Mouse (Mus musculus) CH12.LX (cell line): ENCODE measurements at regions not wholly inside any gene's neighbourhood (a gene's known extent, or its start where the extent isn't known, plus 50 kb on each side); places are given as distances from the start of the nearest gene placed in this dataset.

ENCODE experiments used
- DNase-seq: peaks from one replicate; pipeline ENCODE4 v3.0.0-alpha.2; 2013; ENCODE audit errors: extremely low read depth
- H3K27ac ChIP-seq: 2 replicates; pipeline ENCODE4 v1.5.1; 2012; ENCODE audit warnings: low read depth, mild to moderate bottlenecking, control low read depth, moderate library complexity; ENCODE audit not compliant: insufficient read depth
- H3K27me3 ChIP-seq: replicated peaks from 2 replicates; pipeline ENCODE3; 2012; ENCODE audit warnings: inconsistent platforms
- H3K36me3 ChIP-seq, 2 experiments: replicated peaks in 1 of 2; 2 replicates each; pipeline versions ENCODE3 to v1.6.1; 2012; ENCODE audit warnings: inconsistent platforms in 1 of 2, low read length in 1 of 2, mild to moderate bottlenecking in 1 of 2, mixed read lengths in 1 of 2, moderate library complexity in 1 of 2; ENCODE audit not compliant: control insufficient read depth in 1 of 2, insufficient read depth in 1 of 2
- H3K4me1 ChIP-seq, 2 experiments: 2 replicates each; pipeline ENCODE4 v1.6.1; 2012; ENCODE audit warnings: inconsistent platforms in 1 of 2, moderate library complexity in 1 of 2; ENCODE audit not compliant: insufficient read depth in 2 of 2, control insufficient read depth in 1 of 2
- H3K4me2 ChIP-seq: 2 replicates; pipeline ENCODE4 v1.6.1; 2012; ENCODE audit warnings: low read depth, mild to moderate bottlenecking, control low read depth; ENCODE audit not compliant: poor library complexity, insufficient read depth, severe bottlenecking
- H3K4me3 ChIP-seq, 3 experiments: fragments of 150-350 bp in 1 of 3; sonication (generic) in 1 of 3; replicated peaks in 1 of 3; 2 replicates each; pipeline versions ENCODE3 to v1.5.1; 2011 to 2012; ENCODE audit warnings: low read depth in 2 of 3, low read length in 2 of 3, mild to moderate bottlenecking in 2 of 3, moderate library complexity in 2 of 3, control low read depth in 1 of 3, improper control_type of control experiment in 1 of 3, inconsistent platforms in 1 of 3, mixed read lengths in 1 of 3; ENCODE audit not compliant: poor library complexity in 1 of 3
- H3K79me2 ChIP-seq: replicated peaks from 2 replicates; pipeline ENCODE4 v1.6.1; 2012; ENCODE audit warnings: mild to moderate bottlenecking, moderate library complexity; ENCODE audit not compliant: control insufficient read depth, poor library complexity, insufficient read depth, severe bottlenecking; ENCODE audit errors: extremely low read depth
- H3K9ac ChIP-seq: 2 replicates; pipeline ENCODE4 v1.6.1; 2012; ENCODE audit warnings: low read depth, mild to moderate bottlenecking, control low read depth, moderate library complexity; ENCODE audit not compliant: insufficient read depth
- H3K9me3 ChIP-seq: replicated peaks from 2 replicates; pipeline ENCODE3; 2012; ENCODE audit warnings: low read length, inconsistent platforms, mixed read lengths
- CHD1 ChIP-seq: IDR thresholded peaks from 2 replicates; pipeline ENCODE4 v1.6.1; 2012; ENCODE audit warnings: low read depth, low read length, improper control_type of control experiment, inconsistent platforms
- CTCF ChIP-seq, 2 experiments: IDR thresholded peaks in 1 of 2; conservative IDR thresholded peaks in 1 of 2; 2 replicates each; pipeline ENCODE4 v1.5.1; 2011 to 2012; ENCODE audit warnings: low read depth in 2 of 2, low read length in 2 of 2, improper control_type of control experiment in 1 of 2, inconsistent platforms in 1 of 2, mild to moderate bottlenecking in 1 of 2, moderate library complexity in 1 of 2
- ELF1 ChIP-seq: IDR thresholded peaks from 2 replicates; pipeline ENCODE4 v1.6.1; 2014; ENCODE audit warnings: low read depth, mild to moderate bottlenecking, inconsistent platforms, low read length, improper control_type of control experiment
- EP300 ChIP-seq: IDR thresholded peaks from 2 replicates; pipeline ENCODE4 v1.6.1; 2011; ENCODE audit warnings: low read length, improper control_type of control experiment
- ETS1 ChIP-seq: conservative IDR thresholded peaks from 2 replicates; pipeline ENCODE4 v1.6.1; 2012; ENCODE audit warnings: low read depth, mild to moderate bottlenecking, inconsistent platforms, low read length, improper control_type of control experiment, moderate library complexity
- HCFC1 ChIP-seq: IDR thresholded peaks from 2 replicates; pipeline ENCODE4 v1.6.1; 2012; ENCODE audit warnings: low read depth, mild to moderate bottlenecking, inconsistent platforms, low read length, improper control_type of control experiment
- IRF4 ChIP-seq: IDR thresholded peaks from 2 replicates; pipeline ENCODE4 v1.6.1; 2014; ENCODE audit warnings: low read depth, mild to moderate bottlenecking, inconsistent platforms, low read length, improper control_type of control experiment
- MAFK ChIP-seq: IDR thresholded peaks from 2 replicates; pipeline ENCODE4 v1.6.1; 2011; ENCODE audit warnings: low read length, improper control_type of control experiment; ENCODE audit not compliant: insufficient replicate concordance
- MXI1 ChIP-seq: IDR thresholded peaks from 2 replicates; pipeline ENCODE4 v1.6.1; 2011; ENCODE audit warnings: mild to moderate bottlenecking, low read depth, low read length, improper control_type of control experiment
- MYC ChIP-seq: IDR thresholded peaks from 2 replicates; pipeline ENCODE4 v1.6.1; 2011; ENCODE audit warnings: low read depth, mild to moderate bottlenecking, improper control_type of control experiment, low read length
- NELFE ChIP-seq: IDR thresholded peaks from 2 replicates; pipeline ENCODE4 v1.6.1; 2011; ENCODE audit warnings: low read depth, low read length, improper control_type of control experiment
- NRF1 ChIP-seq: IDR thresholded peaks from 2 replicates; pipeline ENCODE4 v1.6.1; 2014; ENCODE audit warnings: low read depth, mild to moderate bottlenecking, inconsistent platforms, low read length, improper control_type of control experiment, moderate library complexity
- SMC3 ChIP-seq: IDR thresholded peaks from 2 replicates; pipeline ENCODE4 v1.6.1; 2011; ENCODE audit warnings: low read depth, low read length, improper control_type of control experiment
- UBTF ChIP-seq: IDR thresholded peaks from 2 replicates; pipeline ENCODE4 v1.6.1; 2012; ENCODE audit warnings: low read depth, mild to moderate bottlenecking, inconsistent platforms, low read length, improper control_type of control experiment, moderate library complexity
- ZKSCAN1 ChIP-seq: IDR thresholded peaks from 2 replicates; pipeline ENCODE4 v1.6.1; 2012; ENCODE audit warnings: low read depth, inconsistent platforms, low read length, improper control_type of control experiment, borderline replicate concordance
- dilution Hi-C: fragments of 300-500 bp; cut with MboI; formaldehyde crosslinking; loops from 2 replicates; pipeline ENCODE4 v1.14.3; 2020; ENCODE audit warnings: low sequenced_read_pairs; ENCODE audit not compliant: extremely low pct_unique_long_range_greater_than_20kb, extremely low pct_ligation_motif_present
- in situ Hi-C: fragments of 300-500 bp; cut with MboI; formaldehyde crosslinking; loops from 3 replicates; pipeline ENCODE4 v1.14.3; 2019; ENCODE audit warnings: low sequenced_read_pairs, low pct_ligation_motif_present, low pct_unique_long_range_greater_than_20kb, mixed read lengths

DNA sequence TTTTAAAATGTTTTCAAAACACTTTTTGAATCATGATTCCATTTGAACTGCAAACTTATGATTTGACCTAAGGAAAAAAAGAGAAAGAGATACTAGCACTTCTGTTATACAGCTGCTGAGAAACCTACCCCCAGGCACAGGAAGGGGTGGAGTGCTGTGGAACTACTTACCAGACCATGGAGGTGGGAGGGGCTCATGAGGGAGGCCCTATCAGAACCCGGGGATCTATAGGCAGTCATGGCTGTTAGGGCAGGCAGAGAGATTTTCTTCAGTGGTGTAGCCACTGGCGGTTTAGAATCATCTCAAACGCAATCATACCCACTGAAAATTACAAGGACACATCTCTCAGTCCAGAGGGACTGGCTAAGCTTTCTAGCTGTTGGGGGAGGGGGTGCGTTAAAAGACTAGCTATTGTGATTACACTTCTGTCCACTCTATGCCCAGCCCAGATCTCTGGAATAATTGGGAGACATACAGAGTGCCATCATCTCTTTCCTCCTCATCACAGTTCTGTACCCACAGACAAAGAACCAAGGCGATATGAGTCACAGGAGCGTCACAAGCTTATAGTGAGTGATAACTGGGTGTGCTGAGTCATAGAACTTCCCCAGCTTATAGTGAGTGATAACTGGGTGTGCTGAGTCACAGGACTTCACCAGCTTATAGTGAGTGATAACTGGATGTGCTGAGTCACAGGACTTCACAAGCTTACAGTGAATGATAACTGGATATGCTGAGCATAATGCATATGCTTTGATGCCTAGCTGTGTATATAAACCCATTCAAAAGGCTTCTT, 1608.8 kb downstream of the 4930444P10Rik start:
- dilution Hi-C loops: no loop called here
- Histone ChIP-seq H3K9me3 (no peaks in the 10 kb centered on the region), H3K4me2 (peak overlapping the region; percentile 4; the same call in 1 of the 2 replicates), H3K79me2 (no peaks in the 10 kb centered on the region), H3K9ac (no peak overlapping the region), H3K4me1 (peaks cover 2 to 6% of the 10 kb centered on the region in 2 experiments; a peak in 3 of 4 replicates), H3K36me3 (no peaks in the 10 kb centered on the region), H3K27me3 (no peaks in the 10 kb centered on the region), H3K27ac (no peak overlapping the region), H3K4me3 (no peak overlapping the region)
- in situ Hi-C loops: no loop called here
- DNase-seq: peak; percentile 60
- peak; percentile 77; the same call in 1 of the 2 replicates for TF ChIP-seq MAFK
- no peak for TF ChIP-seq NELFE
- 0 out of 2 replicates have a peak, but pooled peaks have one; percentile 37 for TF ChIP-seq EP300
- TF ChIP-seq CTCF (conservative IDR thresholded peaks at IDR 0.05 in 1 of 2, IDR thresholded peaks at IDR 0.05 in 1 of 2; ENCODE audit: low read depth in 2 of 2, low read length in 2 of 2): no peak
- TF ChIP-seq ETS1: peak; percentile 40
- no peak for TF ChIP-seq HCFC1
- TF ChIP-seq UBTF: no peak

GRCm38 (mm10) chr1:14472294-14472693, 1620.8 kb downstream of the 4930444P10Rik start:
- H3K9me3 ChIP-seq: no peaks in the 10 kb centered on the region
- H3K27me3 ChIP-seq: no peaks in the 10 kb centered on the region
- H3K79me2 ChIP-seq: no peaks in the 10 kb centered on the region
- H3K36me3 ChIP-seq: no peaks in the 10 kb centered on the region
- H3K4me1 ChIP-seq: no peaks in the 10 kb centered on the region
- H3K9ac ChIP-seq: no peak overlapping the region
- TF ChIP-seq NELFE: no peak
- TF ChIP-seq MYC: no peak
- no peak for TF ChIP-seq CHD1
- no peak for TF ChIP-seq MXI1
- no peak for TF ChIP-seq MAFK
- no peak for TF ChIP-seq SMC3
- no peak for TF ChIP-seq IRF4
- no peak for TF ChIP-seq ZKSCAN1
- no peak for TF ChIP-seq NRF1
- no peak for TF ChIP-seq ELF1
- no peak for TF ChIP-seq UBTF
- no peak overlapping the region for H3K4me2 ChIP-seq
- H3K27ac ChIP-seq: no peak overlapping the region
- in situ Hi-C loops: no loop called here
- no peak overlapping the region for H3K4me3 ChIP-seq
- no peak for DNase-seq
- dilution Hi-C loops: no loop called here
